Mouse (Mus musculus) myocyte (in vitro differentiated cells): ENCODE measurements around the gene Ampd3. TPM values are rescaled to one million over a fixed set of nuclear protein-coding genes. Genes with fewer than 3 reads are reported as not detected.

Experiments
- H3K27me3 ChIP-seq: one replicate; pipeline ENCODE4 v1.6.1; 2011; ENCODE audit not compliant: control insufficient read depth, insufficient read depth, insufficient read length
- H3K36me3 ChIP-seq: one replicate; pipeline ENCODE4 v1.6.1; 2011; ENCODE audit not compliant: control insufficient read depth, insufficient read depth
- H3K4me2 ChIP-seq: one replicate; pipeline ENCODE4 v1.6.1; 2011; ENCODE audit warnings: low read depth, control low read depth
- H3K4me3 ChIP-seq: one replicate; pipeline ENCODE4 v1.5.1; 2011; ENCODE audit warnings: mild to moderate bottlenecking, control low read depth, moderate library complexity
- H3K79me2 ChIP-seq: one replicate; pipeline ENCODE4 v1.6.1; 2011; ENCODE audit not compliant: control insufficient read depth, insufficient read depth
- H3ac ChIP-seq: one replicate; pipeline ENCODE4 v1.6.1; 2011; ENCODE audit not compliant: control insufficient read depth, insufficient read length
- CEBPB ChIP-seq: IDR thresholded peaks from 2 replicates; pipeline ENCODE4 v1.6.1; 2011; ENCODE audit warnings: mild to moderate bottlenecking, moderate library complexity; ENCODE audit not compliant: poor library complexity, insufficient read depth, severe bottlenecking
- E2F4 ChIP-seq: IDR thresholded peaks from one replicate; pipeline ENCODE4 v1.6.1; 2011; ENCODE audit warnings: mild to moderate bottlenecking, control low read depth, moderate library complexity; ENCODE audit not compliant: insufficient read depth
- MAX ChIP-seq: IDR thresholded peaks from one replicate; pipeline ENCODE4 v1.6.1; 2011; ENCODE audit warnings: low read depth, mild to moderate bottlenecking, control low read depth
- MYOD1 ChIP-seq, 3 experiments: IDR thresholded peaks; one replicate each; pipeline ENCODE4 v1.6.1; 2011; ENCODE audit warnings: control low read depth in 2 of 3, low read depth in 2 of 3, mild to moderate bottlenecking in 2 of 3, moderate library complexity in 1 of 3; ENCODE audit not compliant: insufficient read length in 2 of 3, control insufficient read depth in 1 of 3
- MYOG ChIP-seq, 3 experiments: IDR thresholded peaks; one replicate each; pipeline ENCODE4 v1.6.1; 2011; ENCODE audit warnings: control low read depth in 2 of 3, low read depth in 2 of 3, mild to moderate bottlenecking in 2 of 3; ENCODE audit not compliant: insufficient read length in 2 of 3, control insufficient read depth in 1 of 3, insufficient read depth in 1 of 3
- POLR2A ChIP-seq: IDR thresholded peaks from one replicate; pipeline ENCODE4 v1.6.1; 2011; ENCODE audit warnings: low read depth, mild to moderate bottlenecking, control low read depth, moderate library complexity; ENCODE audit not compliant: insufficient read length
- POLR2AphosphoS2 ChIP-seq: IDR thresholded peaks from one replicate; pipeline ENCODE4 v1.6.1; 2011; ENCODE audit warnings: low read depth, control low read depth; ENCODE audit not compliant: insufficient read length
- REST ChIP-seq: IDR thresholded peaks from one replicate; pipeline ENCODE4 v1.6.1; 2011; ENCODE audit warnings: mild to moderate bottlenecking, control low read depth, moderate library complexity; ENCODE audit not compliant: insufficient read depth, insufficient read length
- SRF ChIP-seq: IDR thresholded peaks from one replicate; pipeline ENCODE4 v1.6.1; 2011; ENCODE audit warnings: low read depth; ENCODE audit not compliant: control insufficient read depth, insufficient read length
- TCF12 ChIP-seq: IDR thresholded peaks from one replicate; pipeline ENCODE4 v1.6.1; 2011; ENCODE audit warnings: mild to moderate bottlenecking, control low read depth; ENCODE audit not compliant: poor library complexity, insufficient read depth, severe bottlenecking
- TCF3 ChIP-seq: IDR thresholded peaks from one replicate; pipeline ENCODE4 v1.6.1; 2011; ENCODE audit warnings: low read depth, control low read depth; ENCODE audit not compliant: insufficient read length
- USF1 ChIP-seq: IDR thresholded peaks from one replicate; pipeline ENCODE4 v1.6.1; 2011; ENCODE audit warnings: low read depth, mild to moderate bottlenecking, control low read depth, moderate library complexity
- polyA plus RNA-seq: library from polyadenylated mRNA; unstranded; fragments of >200 nt; fragmentation: generic; extraction: Trizol; gene quantifications from one replicate; pipeline ENCODE4 v1.2.1, GENCODE M21; 2012; ENCODE audit warnings: missing spikeins

Gene Ampd3
- polyA plus RNA-seq, 1 experiment: 8.2 TPM

GRCm38 (mm10) chr7:110796367-110797051, 28.5 kb downstream of the Ampd3 start:
- no peak overlapping the region for H3K4me3 ChIP-seq
- no peaks in the 10 kb centered on the region for H3K36me3 ChIP-seq
- TF ChIP-seq CEBPB: no peak
- TF ChIP-seq POLR2AphosphoS2: no peak
- no peak for TF ChIP-seq POLR2A
- no peak for TF ChIP-seq E2F4
- peak in 2 of 3 experiments; percentile 34 to 74 for TF ChIP-seq MYOG (IDR thresholded peaks at IDR 0.05; ENCODE audit: control insufficient read depth in 1 of 3, insufficient read depth in 1 of 3, insufficient read length in 2 of 3, low read depth in 2 of 3)
- no peak for TF ChIP-seq TCF3
- TF ChIP-seq MYOD1 (IDR thresholded peaks at IDR 0.05; ENCODE audit: control insufficient read depth in 1 of 3, insufficient read length in 2 of 3, low read depth in 2 of 3): peak in 2 of 3 experiments; percentile 29 to 73
- TF ChIP-seq USF1: no peak
- peak; percentile 52 for TF ChIP-seq SRF
- TF ChIP-seq TCF12: no peak
- TF ChIP-seq REST: no peak
- TF ChIP-seq MAX: no peak
- H3ac ChIP-seq: no peak overlapping the region
- peak overlapping the region; percentile 43 for H3K4me2 ChIP-seq
- no peaks in the 10 kb centered on the region for H3K79me2 ChIP-seq
- no peaks in the 10 kb centered on the region for H3K27me3 ChIP-seq

GRCm38 (mm10) chr7:110797722-110798409, 29.9 kb downstream of the Ampd3 start:
- Histone ChIP-seq H3ac (no peak overlapping the region), H3K4me3 (no peak overlapping the region), H3K4me2 (peak overlapping the region; percentile 56), H3K27me3 (no peaks in the 10 kb centered on the region), H3K36me3 (no peaks in the 10 kb centered on the region), H3K79me2 (no peaks in the 10 kb centered on the region)
- peak; percentile 20 for TF ChIP-seq POLR2A
- peak; percentile 26 to 88 (median 45) for TF ChIP-seq MYOG (IDR thresholded peaks at IDR 0.05; ENCODE audit: control insufficient read depth in 1 of 3, insufficient read depth in 1 of 3, insufficient read length in 2 of 3, low read depth in 2 of 3)
- TF ChIP-seq TCF12: peak; percentile 30
- TF ChIP-seq MYOD1 (IDR thresholded peaks at IDR 0.05; ENCODE audit: control insufficient read depth in 1 of 3, insufficient read length in 2 of 3, low read depth in 2 of 3): peak in 2 of 3 experiments; percentile 67 to 78
- TF ChIP-seq MAX: no peak
- TF ChIP-seq POLR2AphosphoS2: no peak

GRCm38 (mm10) chr7:110801028-110801427, 33.0 kb downstream of the Ampd3 start:
- Histone ChIP-seq H3K4me2 (no peak overlapping the region), H3K79me2 (no peaks in the 10 kb centered on the region), H3ac (no peak overlapping the region), H3K36me3 (no peaks in the 10 kb centered on the region), H3K4me3 (no peak overlapping the region), H3K27me3 (no peaks in the 10 kb centered on the region)
- TF ChIP-seq REST: no peak
- TF ChIP-seq E2F4: no peak
- TF ChIP-seq MAX: no peak
- no peak for TF ChIP-seq MYOD1 (IDR thresholded peaks at IDR 0.05; ENCODE audit: control insufficient read depth in 1 of 3, insufficient read length in 2 of 3, low read depth in 2 of 3)
- no peak for TF ChIP-seq SRF
- no peak for TF ChIP-seq MYOG (IDR thresholded peaks at IDR 0.05; ENCODE audit: control insufficient read depth in 1 of 3, insufficient read depth in 1 of 3, insufficient read length in 2 of 3, low read depth in 2 of 3)
- TF ChIP-seq TCF12: no peak
- no peak for TF ChIP-seq POLR2AphosphoS2
- no peak for TF ChIP-seq USF1
- no peak for TF ChIP-seq POLR2A
- no peak for TF ChIP-seq TCF3
- TF ChIP-seq CEBPB: no peak

- H3K4me3 ChIP-seq: no peak overlapping the region
- no peak overlapping the region for H3ac ChIP-seq
- no peak overlapping the region for H3K4me2 ChIP-seq
- no peaks in the 10 kb centered on the region for H3K36me3 ChIP-seq
- TF ChIP-seq CEBPB (no peak), TCF12 (no peak), MAX (no peak), REST (no peak), USF1 (no peak), MYOD1 (IDR thresholded peaks at IDR 0.05; ENCODE audit: control insufficient read depth in 1 of 3, insufficient read length in 2 of 3, low read depth in 2 of 3) (no peak), SRF (no peak)
- no peaks in the 10 kb centered on the region for H3K79me2 ChIP-seq
- no peaks in the 10 kb centered on the region for H3K27me3 ChIP-seq
Measured at GRCm38 (mm10) chr7:110803131-110803530, 35.1 kb downstream of the Ampd3 start.
